Mouse (Mus musculus) embryonic facial prominence, embryonic 15.5 days (tissue): Measurements from ENCODE around the gene Unc80. TPM values are rescaled to one million over a fixed set of nuclear protein-coding genes. Genes with fewer than 3 reads are reported as not detected.

ENCODE experiments used
- ATAC-seq: fragments of 200-750 bp; cut with Nextera tagmentation; 2 replicates; pipeline ENCODE4 v1.8.0; 2017; ENCODE audit warnings: low read depth, moderate TSS enrichment; ENCODE audit not compliant: insufficient number of reproducible peaks, low FRiP score, low TSS enrichment
- H3K27ac ChIP-seq: fragments of 300-500 bp; sonication (generic); replicated peaks from 2 replicates; pipeline ENCODE4 v1.5.1; 2015; ENCODE audit warnings: mild to moderate bottlenecking, inconsistent platforms
- H3K27me3 ChIP-seq: fragments of 300-500 bp; sonication (generic); 2 replicates; pipeline ENCODE4 v1.6.1; 2015; ENCODE audit warnings: inconsistent platforms
- H3K36me3 ChIP-seq: fragments of 300-500 bp; sonication (generic); 2 replicates; pipeline ENCODE4 v1.6.1; 2015; ENCODE audit warnings: mild to moderate bottlenecking, inconsistent platforms
- H3K4me1 ChIP-seq: fragments of 300-500 bp; sonication (generic); 2 replicates; pipeline ENCODE4 v1.6.1; 2015; ENCODE audit warnings: inconsistent platforms
- H3K4me2 ChIP-seq: fragments of 300-500 bp; sonication (generic); replicated peaks from 2 replicates; pipeline ENCODE4 v1.6.1; 2015; ENCODE audit warnings: mild to moderate bottlenecking, inconsistent platforms
- H3K4me3 ChIP-seq: fragments of 300-500 bp; sonication (generic); replicated peaks from 2 replicates; pipeline ENCODE4 v1.5.1; 2015; ENCODE audit warnings: mild to moderate bottlenecking, inconsistent platforms
- H3K9ac ChIP-seq: fragments of 300-500 bp; sonication (generic); 2 replicates; pipeline ENCODE4 v1.6.1; 2015; ENCODE audit warnings: inconsistent platforms
- H3K9me3 ChIP-seq: fragments of 300-500 bp; sonication (generic); replicated peaks from 2 replicates; pipeline ENCODE4 v1.6.1; 2016; ENCODE audit warnings: inconsistent platforms
- WGBS: fragments of 180-500 bp; shearing (Covaris S2); methylation state at CpG from one replicate; pipeline ENCODE4 v1.1.7; 2015; 5-methylcytosine and 5-hydroxymethylcytosine counted together
- polyA plus RNA-seq: library from polyadenylated mRNA; unstranded; fragments of >200 nt; fragmentation: Nextera tagmentation; extraction: Ambion mirVana; gene quantifications from 2 replicates; pipeline ENCODE4 v1.2.1, GENCODE M21; 2015

Unc80 gene
- 0.11 and 0.29 TPM in 2 replicates for polyA plus RNA-seq

DNA sequence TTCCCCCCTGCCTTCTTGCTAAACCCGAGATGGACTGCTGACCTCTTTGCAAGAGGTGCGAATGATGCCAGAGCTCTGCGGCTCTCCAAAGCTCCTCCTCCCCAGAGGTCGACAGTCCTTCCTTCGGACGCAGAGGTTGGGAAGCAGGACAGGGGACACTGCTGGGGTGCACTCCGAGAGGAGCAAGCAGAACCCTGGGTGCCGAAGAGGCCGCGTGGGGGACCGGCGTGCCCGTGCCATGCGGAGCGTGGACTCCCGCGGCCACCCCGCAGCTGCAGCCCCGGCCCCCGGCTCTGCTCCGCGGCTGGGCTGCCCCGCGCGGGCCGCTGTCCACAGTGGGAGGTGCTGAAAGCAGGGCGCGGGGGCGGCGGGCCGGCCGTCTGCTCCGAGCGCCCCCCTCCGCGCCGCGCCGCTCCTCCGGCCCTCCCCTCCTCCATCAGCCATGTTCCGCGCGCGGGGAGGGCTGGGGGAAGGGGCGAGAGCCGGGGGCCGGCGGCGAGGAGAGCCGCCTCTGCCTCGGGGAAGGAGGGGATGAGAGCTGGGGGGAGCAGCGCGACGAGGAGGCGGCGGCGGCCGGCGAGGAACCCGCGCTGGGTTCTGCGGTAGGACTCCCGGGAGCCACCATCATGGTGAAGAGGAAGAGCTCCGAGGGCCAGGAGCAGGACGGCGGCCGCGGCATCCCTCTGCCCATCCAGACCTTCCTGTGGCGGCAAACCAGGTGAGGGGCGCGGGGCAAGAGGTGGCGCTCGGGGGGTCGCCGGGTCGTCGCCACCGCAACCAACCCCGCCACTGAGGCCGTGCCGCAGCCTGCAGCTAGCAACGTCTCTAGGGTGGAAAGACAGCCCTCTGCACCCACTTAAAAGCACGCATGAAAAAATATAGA lies at the start of gene Unc80:
Gene Unc80 (plus strand): TSS at position 547 of the 883 bp plus-strand sequence.
- no peak within 1 kb of the TSS for H3K27ac ChIP-seq
- peak; percentile 78 for ATAC-seq
- no peaks in the 10 kb centered on the region for H3K36me3 ChIP-seq
- H3K4me2 ChIP-seq: peak within 1 kb of the TSS; percentile 74
- H3K4me3 ChIP-seq: peak within 1 kb of the TSS; percentile 47
- no peaks in the 10 kb centered on the region for H3K9me3 ChIP-seq
- under 1% methylated on average over 52 of the region's 83 CpGs for WGBS
- H3K9ac ChIP-seq: no peak within 1 kb of the TSS
- peaks cover 9% of the 10 kb centered on the region; the same call in 1 of the 2 replicates for H3K4me1 ChIP-seq
- H3K27me3 ChIP-seq: peaks cover 16% of the 10 kb centered on the region; the same call in 1 of the 2 replicates

DNA sequence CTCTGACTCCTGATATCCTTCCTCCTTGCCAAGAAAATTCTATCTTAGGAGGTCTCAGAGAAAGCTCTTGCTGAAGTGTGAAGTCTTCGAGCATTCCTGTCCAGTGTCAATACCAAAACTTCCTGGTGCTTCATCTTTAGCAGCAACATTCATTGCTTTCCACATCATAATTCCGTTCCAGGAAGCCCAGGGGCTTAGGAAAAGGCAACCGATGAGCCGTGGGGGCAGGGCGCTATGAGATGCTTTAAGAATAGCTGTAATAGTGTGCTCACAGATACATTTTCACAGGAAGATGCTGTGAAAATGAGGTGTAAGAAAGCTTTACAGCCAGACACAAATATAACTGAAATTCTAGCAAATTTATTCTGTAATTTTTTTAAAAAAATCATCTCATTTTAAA lies 42.1 kb upstream of the Unc80 start:
- WGBS: 87% methylated on average over 5 of the region's 5 CpGs
- no peaks in the 10 kb centered on the region for H3K9me3 ChIP-seq

DNA sequence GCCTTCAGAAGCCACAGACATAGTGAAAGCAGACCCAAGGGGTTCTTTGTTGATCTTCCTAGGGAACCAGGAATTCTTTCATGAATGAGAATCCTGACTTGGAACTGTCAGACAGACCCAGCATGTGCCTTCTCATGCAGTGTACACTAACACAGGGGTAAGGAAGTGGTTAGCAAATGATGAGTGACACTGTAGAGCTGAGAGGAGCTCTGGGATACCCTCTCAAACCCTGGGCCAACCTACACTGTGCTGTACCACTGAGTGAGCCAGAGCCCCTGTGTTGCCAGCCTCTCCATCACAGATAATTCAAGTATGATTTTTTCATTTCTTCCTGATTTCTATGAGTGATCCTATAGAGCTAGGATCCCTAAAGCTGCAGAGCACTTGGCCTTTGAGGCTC lies 37.2 kb upstream of the Unc80 start:
- H3K4me2 ChIP-seq: no peak overlapping the region
- no peak overlapping the region for H3K9ac ChIP-seq
- no peaks in the 10 kb centered on the region for H3K4me1 ChIP-seq
- H3K27me3 ChIP-seq: no peaks in the 10 kb centered on the region
- H3K27ac ChIP-seq: no peak overlapping the region
- no peaks in the 10 kb centered on the region for H3K9me3 ChIP-seq
- no peak for ATAC-seq
- no peak overlapping the region for H3K4me3 ChIP-seq
- H3K36me3 ChIP-seq: no peaks in the 10 kb centered on the region

More for the DNA sequence above, 42.1 kb upstream of the Unc80 start:
- ATAC-seq: no peak
- no peaks in the 10 kb centered on the region for H3K27me3 ChIP-seq
- no peak overlapping the region for H3K4me3 ChIP-seq
- H3K4me2 ChIP-seq: no peak overlapping the region
- no peak overlapping the region for H3K27ac ChIP-seq
- H3K4me1 ChIP-seq: no peaks in the 10 kb centered on the region
- no peaks in the 10 kb centered on the region for H3K36me3 ChIP-seq
- no peak overlapping the region for H3K9ac ChIP-seq

DNA sequence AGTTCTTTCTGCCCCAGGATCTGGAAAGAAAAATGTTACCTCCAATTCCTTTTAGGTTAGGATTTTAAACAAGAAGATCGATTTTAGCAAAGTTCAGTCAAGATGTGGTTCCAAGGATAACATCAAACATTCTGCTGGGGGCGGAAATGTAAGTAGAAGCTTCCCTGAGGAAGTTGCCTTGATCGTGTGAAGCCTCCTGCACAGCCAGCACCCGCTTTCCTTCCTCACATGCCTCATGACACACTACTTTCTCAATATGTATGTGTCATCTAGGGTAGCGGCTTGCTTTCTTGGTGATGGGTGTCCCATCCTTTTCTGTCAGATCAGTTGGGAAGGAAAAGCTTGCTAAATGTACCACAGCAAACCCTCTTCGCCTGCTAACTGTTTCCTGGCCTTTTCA lies 36.7 kb upstream of the Unc80 start:
- no peak overlapping the region for H3K9ac ChIP-seq
- 80% methylated on average over 6 of the region's 6 CpGs for WGBS
- no peak for ATAC-seq
- no peaks in the 10 kb centered on the region for H3K9me3 ChIP-seq
- H3K4me1 ChIP-seq: no peaks in the 10 kb centered on the region
- H3K36me3 ChIP-seq: no peaks in the 10 kb centered on the region
- no peak overlapping the region for H3K4me2 ChIP-seq
- H3K27me3 ChIP-seq: no peaks in the 10 kb centered on the region
- no peak overlapping the region for H3K4me3 ChIP-seq
- H3K27ac ChIP-seq: no peak overlapping the region

DNA sequence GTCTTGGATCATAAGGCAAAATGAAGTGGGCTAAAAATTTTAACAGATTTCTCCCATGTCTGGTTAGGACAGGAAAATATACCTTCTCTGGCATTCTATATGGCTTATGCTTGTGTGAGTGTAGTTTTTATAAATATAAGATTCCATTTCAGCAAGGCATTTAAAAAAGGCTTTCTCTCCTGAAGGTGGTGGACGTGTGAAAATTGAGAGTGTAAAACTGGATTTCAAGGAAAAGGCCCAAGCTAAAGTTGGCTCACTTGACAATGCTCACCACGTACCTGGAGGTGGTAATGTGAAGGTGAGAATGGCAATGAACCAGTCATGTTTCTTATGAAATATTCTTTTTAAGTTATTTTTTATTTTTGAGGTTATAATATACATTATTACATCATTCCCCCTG lies 30.1 kb upstream of the Unc80 start:
- H3K27me3 ChIP-seq: no peaks in the 10 kb centered on the region
- no peaks in the 10 kb centered on the region for H3K9me3 ChIP-seq
- no peaks in the 10 kb centered on the region for H3K36me3 ChIP-seq
- H3K4me3 ChIP-seq: no peak overlapping the region
- 88% methylated on average over 2 of the region's 2 CpGs for WGBS
- ATAC-seq: no peak
- no peak overlapping the region for H3K4me2 ChIP-seq
- no peak overlapping the region for H3K9ac ChIP-seq
- no peaks in the 10 kb centered on the region for H3K4me1 ChIP-seq
- H3K27ac ChIP-seq: no peak overlapping the region

DNA sequence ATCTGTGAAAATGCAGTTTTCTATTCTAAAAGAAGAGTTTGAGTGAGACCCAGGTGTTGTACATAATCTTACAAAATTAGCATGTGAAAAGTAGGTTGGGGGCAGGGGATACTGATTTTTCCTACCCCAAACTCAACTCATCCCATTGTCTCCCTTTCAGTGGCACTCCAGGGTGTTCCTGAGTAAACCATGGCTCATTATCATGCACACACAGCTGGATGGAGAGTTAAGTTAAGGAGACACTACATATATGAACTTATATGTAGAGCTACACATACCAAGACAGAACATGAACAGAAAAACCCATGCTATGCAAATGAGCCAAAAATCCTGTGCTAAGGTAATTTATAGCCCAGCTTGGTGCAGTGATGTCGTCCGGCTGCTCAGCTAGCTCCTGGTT lies 25.2 kb upstream of the Unc80 start:
- Histone ChIP-seq H3K27me3 (no peaks in the 10 kb centered on the region), H3K4me2 (no peak overlapping the region), H3K9ac (no peak overlapping the region), H3K9me3 (no peaks in the 10 kb centered on the region), H3K27ac (no peak overlapping the region), H3K4me1 (no peaks in the 10 kb centered on the region), H3K36me3 (no peaks in the 10 kb centered on the region), H3K4me3 (no peak overlapping the region)
- no peak for ATAC-seq
- WGBS: 90% methylated on average over 2 of the region's 2 CpGs

DNA sequence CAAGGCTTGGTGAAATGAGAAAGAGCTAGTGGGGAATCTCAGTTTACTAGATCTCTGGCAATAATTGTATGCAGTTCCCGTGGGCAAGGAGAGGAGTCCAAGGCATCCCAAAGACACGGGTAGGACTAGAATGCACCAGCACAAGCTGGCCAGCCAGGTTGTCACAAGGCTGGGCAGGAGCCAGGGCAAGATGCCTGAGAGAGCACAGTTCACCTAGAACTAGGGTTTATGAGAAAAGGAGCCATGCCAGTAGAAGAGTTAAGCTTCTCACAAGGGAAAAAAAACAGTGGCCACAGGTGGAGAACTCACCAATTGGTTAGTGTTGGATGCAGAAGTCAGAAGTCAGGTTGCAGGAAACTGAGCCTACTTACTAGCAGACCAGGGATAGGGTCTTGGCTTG lies 18.7 kb upstream of the Unc80 start:
- 48% methylated on average over 2 of the region's 2 CpGs for WGBS
- H3K4me1 ChIP-seq: no peaks in the 10 kb centered on the region
- no peak overlapping the region for H3K9ac ChIP-seq
- H3K4me2 ChIP-seq: no peak overlapping the region
- H3K36me3 ChIP-seq: no peaks in the 10 kb centered on the region
- ATAC-seq: no peak
- H3K4me3 ChIP-seq: no peak overlapping the region
- no peak overlapping the region for H3K27ac ChIP-seq
- no peaks in the 10 kb centered on the region for H3K9me3 ChIP-seq
- H3K27me3 ChIP-seq: no peaks in the 10 kb centered on the region

DNA sequence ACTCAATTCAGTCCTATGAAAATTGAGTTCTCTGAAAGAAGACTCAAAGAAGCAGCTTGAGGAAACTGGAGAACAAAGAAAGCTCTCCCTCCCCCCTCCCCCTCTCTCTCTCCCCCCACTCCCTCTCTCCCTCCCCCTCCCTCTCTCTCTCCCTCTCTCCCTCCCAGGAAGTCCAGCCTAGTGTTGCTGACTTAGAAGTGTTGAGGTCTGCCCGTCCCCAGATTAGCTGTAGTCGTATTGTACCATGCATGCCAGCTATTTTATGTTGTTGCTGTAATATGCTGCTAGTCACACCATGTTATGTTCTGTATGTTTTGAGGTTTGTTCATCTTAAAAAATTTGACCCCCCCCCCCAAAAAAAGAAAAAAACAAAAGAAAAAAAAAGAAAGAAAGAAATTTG lies 11.6 kb upstream of the Unc80 start:
- 15% methylated on average over 2 of the region's 2 CpGs for WGBS
- Histone ChIP-seq H3K27ac (no peak overlapping the region), H3K4me3 (no peak overlapping the region), H3K4me2 (no peak overlapping the region), H3K4me1 (no peaks in the 10 kb centered on the region), H3K27me3 (no peaks in the 10 kb centered on the region), H3K36me3 (no peaks in the 10 kb centered on the region), H3K9ac (no peak overlapping the region), H3K9me3 (no peaks in the 10 kb centered on the region)
- ATAC-seq: no peak

DNA sequence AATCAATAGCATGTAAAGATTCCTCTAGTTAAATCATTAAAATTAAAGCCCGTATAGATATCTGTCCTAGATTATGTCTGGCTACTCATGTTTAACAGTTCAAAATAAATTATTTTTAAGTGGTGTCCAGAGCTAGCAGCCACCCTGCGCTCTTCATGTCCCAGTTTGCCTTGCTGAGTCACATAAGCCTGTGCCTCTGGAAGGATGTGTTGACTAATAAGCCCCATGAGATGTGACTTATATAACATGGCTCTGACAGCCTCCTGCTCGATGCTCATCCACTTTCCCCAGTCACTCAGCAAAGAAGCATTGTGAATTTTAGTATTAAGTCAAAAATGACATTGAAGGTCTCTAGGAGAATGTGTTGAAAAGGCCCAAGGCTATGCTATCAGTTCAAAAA lies 10.4 kb upstream of the Unc80 start:
- H3K4me3 ChIP-seq: no peak overlapping the region

DNA sequence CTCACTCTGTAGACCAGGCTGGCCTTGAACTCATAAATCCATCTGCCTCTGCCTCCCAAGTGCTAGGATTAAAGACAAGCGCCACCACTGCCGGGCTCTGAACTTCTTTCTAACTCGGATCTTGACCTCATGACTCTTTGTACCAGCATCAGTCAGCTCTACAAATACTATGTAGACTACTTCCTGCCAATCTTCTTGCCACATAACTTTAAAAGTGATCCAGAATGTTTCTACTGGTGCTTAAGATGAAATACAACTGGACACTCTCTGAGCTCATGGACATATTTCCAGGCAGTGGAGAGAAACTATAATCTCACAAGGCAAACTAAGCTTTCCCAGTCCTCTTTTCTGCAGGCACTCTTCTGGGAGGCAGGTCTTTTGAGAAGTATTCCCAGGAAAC lies 8.8 kb upstream of the Unc80 start:
- ATAC-seq: no peak
- no peaks in the 10 kb centered on the region for H3K9me3 ChIP-seq
- H3K4me2 ChIP-seq: no peak overlapping the region
- no peak overlapping the region for H3K4me3 ChIP-seq
- H3K27me3 ChIP-seq: no peaks in the 10 kb centered on the region
- no peaks in the 10 kb centered on the region for H3K36me3 ChIP-seq
- H3K4me1 ChIP-seq: no peaks in the 10 kb centered on the region
- no peak overlapping the region for H3K27ac ChIP-seq
- no peak overlapping the region for H3K9ac ChIP-seq
- WGBS: 68% methylated on average over 3 of the region's 3 CpGs

More for the DNA sequence above, 10.4 kb upstream of the Unc80 start:
- Histone ChIP-seq H3K27me3 (no peaks in the 10 kb centered on the region), H3K4me1 (no peaks in the 10 kb centered on the region), H3K36me3 (no peaks in the 10 kb centered on the region), H3K9me3 (no peaks in the 10 kb centered on the region), H3K4me2 (no peak overlapping the region), H3K9ac (no peak overlapping the region), H3K27ac (no peak overlapping the region)
- no peak for ATAC-seq
- 65% methylated on average over 3 of the region's 3 CpGs for WGBS

DNA sequence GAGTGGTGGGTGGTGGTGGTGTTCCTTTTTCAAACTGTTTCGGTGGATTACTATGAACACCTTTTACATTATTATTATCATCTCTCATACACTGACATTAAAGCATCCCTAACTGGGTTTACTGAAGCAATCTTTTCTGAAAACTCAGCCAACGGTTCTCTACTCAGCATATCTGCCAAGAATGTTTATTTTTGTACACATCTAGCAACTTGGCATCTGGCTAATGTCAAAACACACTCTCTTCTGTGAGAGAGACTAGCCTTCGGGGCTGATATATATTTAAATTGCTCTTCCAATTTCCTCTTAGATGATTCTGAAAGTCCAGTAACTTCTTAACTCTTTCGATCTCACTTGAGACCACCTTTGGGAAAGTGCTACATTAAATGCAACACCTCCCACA lies 7.3 kb upstream of the Unc80 start:
- Histone ChIP-seq H3K27me3 (no peaks in the 10 kb centered on the region), H3K9me3 (no peaks in the 10 kb centered on the region), H3K4me2 (no peak overlapping the region), H3K4me3 (no peak overlapping the region), H3K36me3 (no peaks in the 10 kb centered on the region), H3K27ac (no peak overlapping the region), H3K4me1 (no peaks in the 10 kb centered on the region), H3K9ac (no peak overlapping the region)
- ATAC-seq: no peak
- WGBS: 76% methylated on average over 4 of the region's 4 CpGs

DNA sequence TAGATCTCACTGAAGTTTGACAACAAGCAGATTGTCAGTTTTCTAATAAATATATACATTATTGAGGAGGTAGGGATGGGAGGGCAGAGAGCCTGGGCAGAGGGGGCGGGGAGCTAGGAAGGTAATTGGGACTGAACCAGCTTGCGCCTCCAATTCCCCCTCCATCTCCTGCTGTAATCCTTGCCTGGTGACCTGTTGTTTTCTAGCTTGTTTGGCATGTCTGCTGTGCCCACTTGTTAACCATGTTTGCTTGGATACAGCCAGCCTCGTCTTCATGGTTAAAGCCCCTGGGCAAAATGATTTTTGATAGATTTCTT lies 495 bp downstream of the Unc80 start:
- Histone ChIP-seq H3K4me3 (peak overlapping the region; percentile 47), H3K9ac (no peak overlapping the region), H3K4me1 (peaks cover 9% of the 10 kb centered on the region; the same call in 1 of the 2 replicates), H3K27me3 (peaks cover 16% of the 10 kb centered on the region; the same call in 1 of the 2 replicates), H3K4me2 (peak overlapping the region; percentile 74), H3K9me3 (no peaks in the 10 kb centered on the region), H3K27ac (no peak overlapping the region), H3K36me3 (no peaks in the 10 kb centered on the region)
- no peak for ATAC-seq
- WGBS: 13% methylated on average over 3 of the region's 3 CpGs
